Mouse (Mus musculus): ENCODE measurements around the gene Psenen. TPM values are rescaled to one million over a fixed set of nuclear protein-coding genes. Genes with fewer than 3 reads are reported as not detected.

The Psenen gene
- polyA plus RNA-seq, 1 experiment from 2014 or later = 99.3 TPM

DNA sequence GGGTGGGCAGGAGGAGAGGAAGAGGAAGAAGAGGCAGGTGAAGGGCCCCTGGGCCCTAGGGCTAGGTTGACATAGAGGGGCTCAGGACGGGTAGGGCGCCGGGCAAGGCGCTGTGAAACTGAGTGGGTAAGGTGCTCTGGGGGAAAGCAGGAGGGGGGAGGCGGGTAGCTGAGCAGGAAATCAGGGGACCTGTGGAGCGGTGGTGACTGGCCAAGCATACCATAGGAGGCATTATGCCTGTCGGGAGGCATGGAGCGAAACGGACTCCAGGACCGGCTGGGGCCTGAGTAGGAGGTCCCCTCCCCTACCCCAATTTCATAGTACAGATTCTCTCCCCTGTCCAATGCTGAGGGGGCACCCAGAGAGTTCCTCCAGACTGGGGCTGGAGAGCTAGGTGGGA is 40.6 kb downstream of the Psenen start:
- DNase-seq (ENCODE audit: low spot score) (no peak), ATAC-seq (replicated peaks; ENCODE audit: low FRiP score) (no peak)
- peaks cover 3% of the 10 kb centered on the region; the same call in 1 of the 2 replicates for H3K36me3 ChIP-seq (ENCODE audit: control insufficient read depth, insufficient read depth, low read length)
- WGBS = 84% methylated on average over 10 of the region's 10 CpGs
- H3K4me2 ChIP-seq (ENCODE audit: low read depth, low read length, severe bottlenecking) = no peak overlapping the region
- H3K27ac ChIP-seq (ENCODE audit: low read depth, low read length) = no peak overlapping the region
- H3K9me3 ChIP-seq (ENCODE audit: control insufficient read depth, low read length) = no peaks in the 10 kb centered on the region
- no peak overlapping the region for H3K4me3 ChIP-seq (ENCODE audit: low read depth, low read length)
- H3K9ac ChIP-seq (ENCODE audit: low read length) = no peak overlapping the region
- no peaks in the 10 kb centered on the region for H3K27me3 ChIP-seq (ENCODE audit: control insufficient read depth, insufficient read depth, low read length)
- no peaks in the 10 kb centered on the region; the same call in 1 of the 2 replicates for H3K4me1 ChIP-seq (replicated peaks; ENCODE audit: control insufficient read depth, insufficient read depth, low read length)

DNA sequence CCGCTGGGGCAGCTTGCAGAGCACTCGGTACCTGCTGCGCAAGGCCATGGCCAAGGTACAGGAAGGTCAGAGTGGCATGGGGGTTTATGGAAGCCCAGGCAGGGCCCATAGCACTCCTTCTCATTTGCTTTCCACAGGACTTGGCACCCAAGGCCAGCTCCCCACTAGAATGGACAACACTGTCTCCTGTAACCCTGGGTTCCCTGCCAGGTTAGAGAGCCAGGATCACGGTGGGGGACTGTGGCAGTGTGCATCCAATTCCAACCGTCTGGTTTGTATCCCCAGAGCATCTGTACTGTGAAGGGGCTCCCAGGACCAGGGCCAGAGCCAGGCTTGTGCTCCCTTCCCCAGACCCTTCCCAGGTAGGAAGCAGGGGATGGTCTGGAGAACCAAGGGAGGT is 42.6 kb downstream of the Psenen start:
- no peak for ATAC-seq (replicated peaks; ENCODE audit: low FRiP score)
- no peak overlapping the region for H3K27ac ChIP-seq (ENCODE audit: low read depth, low read length)
- WGBS = 74% methylated on average over 5 of the region's 5 CpGs

DNA sequence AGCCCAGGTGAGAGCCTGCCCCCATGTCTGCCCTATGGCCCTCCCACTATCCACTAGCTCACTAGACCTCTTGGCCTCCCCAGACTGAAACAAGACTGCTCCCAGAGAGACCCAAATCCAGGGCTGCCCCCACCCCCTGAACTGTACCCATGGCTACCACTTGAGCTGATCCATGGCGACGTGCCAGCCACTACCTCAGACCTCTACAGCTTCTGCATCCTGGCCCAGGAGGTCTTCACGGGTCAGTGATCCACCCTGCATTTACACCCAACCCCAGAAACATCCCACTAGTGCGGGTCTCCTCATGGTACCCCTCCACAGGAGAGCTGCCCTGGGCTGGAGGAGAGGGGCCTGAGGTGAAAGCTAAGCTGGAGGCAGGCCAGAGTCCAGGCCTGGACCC is 43.0 kb downstream of the Psenen start:
- H3K9ac ChIP-seq (ENCODE audit: low read length) = no peak overlapping the region
- no peak overlapping the region for H3K27ac ChIP-seq (ENCODE audit: low read depth, low read length)
- H3K4me2 ChIP-seq (ENCODE audit: low read depth, low read length, severe bottlenecking) = no peak overlapping the region
- 60% methylated on average over 4 of the region's 4 CpGs for WGBS
- no peaks in the 10 kb centered on the region for H3K27me3 ChIP-seq (ENCODE audit: control insufficient read depth, insufficient read depth, low read length)
- H3K9me3 ChIP-seq (ENCODE audit: control insufficient read depth, low read length) = no peaks in the 10 kb centered on the region
- DNase-seq (ENCODE audit: low spot score) = no peak
- H3K4me3 ChIP-seq (ENCODE audit: low read depth, low read length) = no peak overlapping the region
- peaks cover 3% of the 10 kb centered on the region; the same call in 1 of the 2 replicates for H3K36me3 ChIP-seq (ENCODE audit: control insufficient read depth, insufficient read depth, low read length)
- ATAC-seq (replicated peaks; ENCODE audit: low FRiP score) = peak; percentile 37; the same call in 1 of the 2 replicates
- no peaks in the 10 kb centered on the region for H3K4me1 ChIP-seq (replicated peaks; ENCODE audit: control insufficient read depth, insufficient read depth, low read length)

More for the DNA sequence above, 42.6 kb downstream of the Psenen start:
- Histone ChIP-seq H3K4me2 (ENCODE audit: low read depth, low read length, severe bottlenecking) (no peak overlapping the region), H3K27me3 (ENCODE audit: control insufficient read depth, insufficient read depth, low read length) (no peaks in the 10 kb centered on the region), H3K36me3 (ENCODE audit: control insufficient read depth, insufficient read depth, low read length) (peaks cover 3% of the 10 kb centered on the region; the same call in 1 of the 2 replicates), H3K4me1 (replicated peaks; ENCODE audit: control insufficient read depth, insufficient read depth, low read length) (no peaks in the 10 kb centered on the region), H3K9ac (ENCODE audit: low read length) (no peak overlapping the region), H3K4me3 (ENCODE audit: low read depth, low read length) (no peak overlapping the region), H3K9me3 (ENCODE audit: control insufficient read depth, low read length) (no peaks in the 10 kb centered on the region)
- DNase-seq (ENCODE audit: low spot score) = no peak

DNA sequence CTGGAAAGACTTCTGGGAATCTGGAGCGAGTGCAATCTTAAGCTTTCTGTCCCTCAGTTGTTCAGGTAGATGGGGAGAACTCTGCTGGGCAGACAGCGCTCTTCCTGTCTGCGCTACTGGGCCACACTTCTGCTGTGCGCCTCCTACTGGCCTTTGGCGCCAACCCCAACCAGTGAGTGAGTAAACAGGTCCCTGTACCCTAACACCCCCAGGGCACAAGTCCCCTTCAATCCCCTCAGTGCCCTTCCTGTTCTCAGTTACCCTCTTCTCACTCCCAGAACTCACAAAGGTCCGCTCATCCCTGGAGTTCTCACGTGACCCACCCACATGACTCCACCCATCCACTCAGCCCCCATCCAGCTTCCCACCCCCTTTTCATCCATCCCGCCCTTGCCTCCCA is 45.1 kb downstream of the Psenen start:
- H3K27me3 ChIP-seq (ENCODE audit: control insufficient read depth, insufficient read depth, low read length) = no peaks in the 10 kb centered on the region
- DNase-seq (ENCODE audit: low spot score) (no peak), ATAC-seq (replicated peaks; ENCODE audit: low FRiP score) (no peak)
- no peak overlapping the region for H3K4me2 ChIP-seq (ENCODE audit: low read depth, low read length, severe bottlenecking)
- WGBS = 39% methylated on average over 8 of the region's 8 CpGs
- no peak overlapping the region for H3K27ac ChIP-seq (ENCODE audit: low read depth, low read length)
- no peak overlapping the region for H3K4me3 ChIP-seq (ENCODE audit: low read depth, low read length)
- no peaks in the 10 kb centered on the region for H3K9me3 ChIP-seq (ENCODE audit: control insufficient read depth, low read length)
- no peak overlapping the region for H3K9ac ChIP-seq (ENCODE audit: low read length)
- H3K36me3 ChIP-seq (ENCODE audit: control insufficient read depth, insufficient read depth, low read length) = peaks cover 3% of the 10 kb centered on the region; the same call in 1 of the 2 replicates
- no peaks in the 10 kb centered on the region for H3K4me1 ChIP-seq (replicated peaks; ENCODE audit: control insufficient read depth, insufficient read depth, low read length)

DNA sequence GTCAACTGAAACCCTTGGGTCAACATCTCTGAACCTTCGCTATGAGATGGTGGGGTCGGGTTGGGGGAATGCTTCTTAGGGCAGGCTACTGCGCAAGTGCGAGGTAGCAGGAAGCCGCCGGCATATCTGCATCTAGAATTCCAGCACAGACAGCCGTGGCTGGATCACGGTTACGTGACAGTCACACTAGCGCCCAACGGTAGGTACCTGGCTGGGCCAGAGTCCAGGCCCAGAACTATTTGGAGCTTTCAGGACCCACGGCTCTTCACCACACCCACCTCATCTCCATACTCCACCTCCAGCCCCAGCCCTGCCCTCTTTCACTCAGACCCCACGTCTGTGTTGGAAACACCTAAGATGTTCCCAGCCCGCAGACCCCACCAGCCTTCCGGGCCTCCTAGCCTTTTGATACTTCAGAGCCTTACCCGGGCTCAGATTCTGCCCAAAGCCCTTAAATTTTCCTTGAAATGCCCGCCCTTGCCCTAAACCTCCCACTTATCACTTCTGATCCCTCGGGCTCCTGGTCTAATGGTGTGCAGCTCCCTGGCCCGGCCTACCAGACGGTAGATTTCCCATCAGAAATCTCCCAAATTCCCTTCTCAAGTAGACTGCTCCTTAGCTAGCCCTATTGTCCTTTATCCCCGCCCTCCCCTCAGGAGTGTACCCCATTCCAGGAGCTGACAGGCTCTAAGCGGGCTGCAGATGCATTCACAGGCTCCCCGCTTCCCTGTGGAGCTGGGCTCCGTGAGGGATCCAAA is 48.2 kb downstream of the Psenen start:
- no peak overlapping the region for H3K4me2 ChIP-seq (ENCODE audit: low read depth, low read length, severe bottlenecking)
- H3K27me3 ChIP-seq (ENCODE audit: control insufficient read depth, insufficient read depth, low read length) = no peaks in the 10 kb centered on the region
- H3K36me3 ChIP-seq (ENCODE audit: control insufficient read depth, insufficient read depth, low read length) = no peaks in the 10 kb centered on the region
- H3K9me3 ChIP-seq (ENCODE audit: control insufficient read depth, low read length) = no peaks in the 10 kb centered on the region
- ATAC-seq (replicated peaks; ENCODE audit: low FRiP score) (no peak), DNase-seq (ENCODE audit: low spot score) (no peak)
- no peak overlapping the region for H3K27ac ChIP-seq (ENCODE audit: low read depth, low read length)
- no peaks in the 10 kb centered on the region for H3K4me1 ChIP-seq (replicated peaks; ENCODE audit: control insufficient read depth, insufficient read depth, low read length)
- no peak overlapping the region for H3K4me3 ChIP-seq (ENCODE audit: low read depth, low read length)
- WGBS = 56% methylated on average over 24 of the region's 24 CpGs
- H3K9ac ChIP-seq (ENCODE audit: low read length) = no peak overlapping the region

Small RNAs within 50 kb of the gene (microRNA-seq; reads per million reads assigned to microRNA genes)
- gene Gm38670 (ENCODE audit: insufficient number of aligned reads) (3.4 reads per million), gene Mir3569 (ENCODE audit: insufficient number of aligned reads) (not detected)

Other genes with a start within 250 kb of the Psenen start
- 29.2 and 30.2 TPM in 2 replicates for gene Syne4, start 248.8 kb downstream of the Psenen start, polyA plus RNA-seq (2014; fragmentation: Nextera tagmentation; extraction: Ambion mirVana)
- gene E130208F15Rik, start 241.9 kb downstream of the Psenen start, polyA plus RNA-seq (2014; fragmentation: Nextera tagmentation; extraction: Ambion mirVana) = not detected in 2 replicates
- gene Sdhaf1, start 239.7 kb downstream of the Psenen start, polyA plus RNA-seq (2014; fragmentation: Nextera tagmentation; extraction: Ambion mirVana) = 21.8 and 23.5 TPM in 2 replicates
- gene Lrfn3, start 200.9 kb downstream of the Psenen start, polyA plus RNA-seq (2014; fragmentation: Nextera tagmentation; extraction: Ambion mirVana) = 7.2 TPM in 2 replicates
- 9.6 and 15.2 TPM in 2 replicates for gene Tyrobp, start 149.9 kb downstream of the Psenen start, polyA plus RNA-seq (2014; fragmentation: Nextera tagmentation; extraction: Ambion mirVana)
- 1.0 TPM in 1 of 2 replicates, not detected in the other for gene Hcst, start 143.8 kb downstream of the Psenen start, polyA plus RNA-seq (2014; fragmentation: Nextera tagmentation; extraction: Ambion mirVana)
- gene Nfkbid, start 141.9 kb downstream of the Psenen start, polyA plus RNA-seq (2014; fragmentation: Nextera tagmentation; extraction: Ambion mirVana) = 1.3 and 1.6 TPM in 2 replicates
- 99.2 and 108 TPM in 2 replicates for gene Aplp1, start 118.1 kb downstream of the Psenen start, polyA plus RNA-seq (2014; fragmentation: Nextera tagmentation; extraction: Ambion mirVana)
- gene Kirrel2, start 105.9 kb downstream of the Psenen start, polyA plus RNA-seq (2014; fragmentation: Nextera tagmentation; extraction: Ambion mirVana) = 0.55 and 0.61 TPM in 2 replicates
- gene Nphs1, start 105.3 kb downstream of the Psenen start, polyA plus RNA-seq (2014; fragmentation: Nextera tagmentation; extraction: Ambion mirVana) = 0.21 and 0.24 TPM in 2 replicates
- gene Prodh2, start 70.0 kb downstream of the Psenen start, polyA plus RNA-seq (2014; fragmentation: Nextera tagmentation; extraction: Ambion mirVana) = not detected in 2 replicates
- gene Arhgap33, start 28.6 kb downstream of the Psenen start, polyA plus RNA-seq (2014; fragmentation: Nextera tagmentation; extraction: Ambion mirVana) = 66.0 and 72.7 TPM in 2 replicates
- 5.5 and 7.4 TPM in 2 replicates for gene Hspb6, start 11.4 kb downstream of the Psenen start, polyA plus RNA-seq (2014; fragmentation: Nextera tagmentation; extraction: Ambion mirVana)
- gene Proser3, start 11.3 kb downstream of the Psenen start, polyA plus RNA-seq (2014; fragmentation: Nextera tagmentation; extraction: Ambion mirVana) = 20.0 and 23.6 TPM in 2 replicates
- 45.7 and 50.2 TPM in 2 replicates for gene Lin37, start 3.8 kb downstream of the Psenen start, polyA plus RNA-seq (2014; fragmentation: Nextera tagmentation; extraction: Ambion mirVana)
- gene U2af1l4, start 326 bp downstream of the Psenen start, polyA plus RNA-seq (2014; fragmentation: Nextera tagmentation; extraction: Ambion mirVana) = 89.2 and 97.5 TPM in 2 replicates
- gene Gm49396, start 283 bp downstream of the Psenen start, polyA plus RNA-seq (2014; fragmentation: Nextera tagmentation; extraction: Ambion mirVana) = 12.1 and 13.6 TPM in 2 replicates
- 4.7 and 6.0 TPM in 2 replicates for gene Igflr1, start 1.8 kb upstream of the Psenen start, polyA plus RNA-seq (2014; fragmentation: Nextera tagmentation; extraction: Ambion mirVana)
- 14.3 TPM in 2 replicates for gene Kmt2b, start 25.1 kb upstream of the Psenen start, polyA plus RNA-seq (2014; fragmentation: Nextera tagmentation; extraction: Ambion mirVana)
- 0.15 and 0.31 TPM in 2 replicates for gene Zbtb32, start 35.3 kb upstream of the Psenen start, polyA plus RNA-seq (2014; fragmentation: Nextera tagmentation; extraction: Ambion mirVana)
- 0.31 and 0.73 TPM in 2 replicates for gene Upk1a, start 49.2 kb upstream of the Psenen start, polyA plus RNA-seq (2014; fragmentation: Nextera tagmentation; extraction: Ambion mirVana)
- gene Cox6b1, start 62.5 kb upstream of the Psenen start, polyA plus RNA-seq (2014; fragmentation: Nextera tagmentation; extraction: Ambion mirVana) = 700 and 735 TPM in 2 replicates
- gene Etv2, start 72.2 kb upstream of the Psenen start, polyA plus RNA-seq (2014; fragmentation: Nextera tagmentation; extraction: Ambion mirVana) = not detected in 2 replicates
- 131 and 138 TPM in 2 replicates for gene Rbm42, start 86.7 kb upstream of the Psenen start, polyA plus RNA-seq (2014; fragmentation: Nextera tagmentation; extraction: Ambion mirVana)
- gene Haus5, start 101.4 kb upstream of the Psenen start, polyA plus RNA-seq (2014; fragmentation: Nextera tagmentation; extraction: Ambion mirVana) = 68.9 and 76.6 TPM in 2 replicates
- gene Pmis2, start 108.0 kb upstream of the Psenen start, polyA plus RNA-seq (2014; fragmentation: Nextera tagmentation; extraction: Ambion mirVana) = not detected in 2 replicates
- gene 2200002J24Rik, start 135.3 kb upstream of the Psenen start, polyA plus RNA-seq (2014; fragmentation: Nextera tagmentation; extraction: Ambion mirVana) = not detected in 2 replicates
- 0.72 and 1.7 TPM in 2 replicates for gene Atp4a, start 148.6 kb upstream of the Psenen start, polyA plus RNA-seq (2014; fragmentation: Nextera tagmentation; extraction: Ambion mirVana)
- gene Tmem147, start 165.9 kb upstream of the Psenen start, polyA plus RNA-seq (2014; fragmentation: Nextera tagmentation; extraction: Ambion mirVana) = 133 and 153 TPM in 2 replicates
- 0.33 and 1.5 TPM in 2 replicates for gene Gapdhs, start 180.1 kb upstream of the Psenen start, polyA plus RNA-seq (2014; fragmentation: Nextera tagmentation; extraction: Ambion mirVana)
- gene Sbsn, start 187.8 kb upstream of the Psenen start, polyA plus RNA-seq (2014; fragmentation: Nextera tagmentation; extraction: Ambion mirVana) = 0.27 and 1.8 TPM in 2 replicates
- gene Dmkn, start 200.1 kb upstream of the Psenen start, polyA plus RNA-seq (2014; fragmentation: Nextera tagmentation; extraction: Ambion mirVana) = not detected in 2 replicates
- not detected in 2 replicates for gene Krtdap, start 224.3 kb upstream of the Psenen start, polyA plus RNA-seq (2014; fragmentation: Nextera tagmentation; extraction: Ambion mirVana)